Mouse (Mus musculus) kidney, adult 2 months (tissue): ENCODE measurements around the gene Anxa1. TPM values are rescaled to one million over a fixed set of nuclear protein-coding genes. Genes with fewer than 3 reads are reported as not detected.

Source experiments
- DNase-seq: peaks from one replicate; pipeline ENCODE4 v3.0.0; 2021
- H3K27ac ChIP-seq: fragments of 200-500 bp; 2 replicates; pipeline ENCODE4 v1.5.1; 2012; ENCODE audit warnings: low read depth, low read length, control low read depth, inconsistent platforms; ENCODE audit not compliant: insufficient read depth
- H3K27me3 ChIP-seq: fragments of 200-500 bp; replicated peaks from 2 replicates; pipeline ENCODE4 v1.6.1; 2012; ENCODE audit warnings: mild to moderate bottlenecking, moderate library complexity, low read length, inconsistent platforms; ENCODE audit not compliant: control insufficient read depth, insufficient read depth
- H3K36me3 ChIP-seq: fragments of 200-500 bp; 2 replicates; pipeline ENCODE4 v1.6.1; 2012; ENCODE audit warnings: mild to moderate bottlenecking, moderate library complexity, low read length, inconsistent platforms; ENCODE audit not compliant: control insufficient read depth, insufficient read depth
- H3K4me1 ChIP-seq: fragments of 200-500 bp; 2 replicates; pipeline ENCODE4 v1.6.1; 2011; ENCODE audit warnings: low read length; ENCODE audit not compliant: control insufficient read depth, insufficient read depth
- H3K4me3 ChIP-seq: fragments of 200-500 bp; 2 replicates; pipeline ENCODE4 v1.5.1; 2011; ENCODE audit warnings: mild to moderate bottlenecking, low read depth, low read length, control low read depth; ENCODE audit not compliant: insufficient read depth
- CTCF ChIP-seq: fragments of 200-500 bp; conservative IDR thresholded peaks from 2 replicates; pipeline ENCODE4 v1.5.1; 2011; ENCODE audit warnings: low read depth, mild to moderate bottlenecking, control low read depth, low read length, moderate library complexity, mixed read lengths; ENCODE audit not compliant: insufficient read depth, insufficient read length
- POLR2A ChIP-seq: fragments of 200-500 bp; IDR thresholded peaks from one replicate; pipeline ENCODE4 v1.6.1; 2011; ENCODE audit warnings: low read depth, low read length, control low read depth
- WGBS: fragments of 180-500 bp; shearing (Covaris S2); methylation state at CpG from one replicate; pipeline ENCODE4 v1.1.7; 2018; 5-methylcytosine and 5-hydroxymethylcytosine counted together
- polyA plus RNA-seq: library from polyadenylated mRNA; depleted of rRNA; stranded (reverse); fragments of >200 nt; gene quantifications from 2 replicates; pipeline ENCODE4 v1.2.3, GENCODE M21; 2012

The Anxa1 gene
- polyA plus RNA-seq, 1 experiment: 7.5 TPM

- H3K4me1 ChIP-seq: no peaks in the 10 kb centered on the region
- DNase-seq: no peak
- whole genome bisulfite sequencing: 51% methylated on average over 2 of the region's 2 CpGs
- H3K4me3 ChIP-seq: no peak overlapping the region
- H3K27me3 ChIP-seq: no peaks in the 10 kb centered on the region
- no peak for TF ChIP-seq CTCF
- no peak for TF ChIP-seq POLR2A
- H3K27ac ChIP-seq: no peak overlapping the region
- no peaks in the 10 kb centered on the region for H3K36me3 ChIP-seq
Measured at GRCm38 (mm10) chr19:20381207-20381752, 9.5 kb downstream of the Anxa1 start.

GRCm38 (mm10) chr19:20370175-20370574 lies 20.6 kb downstream of the Anxa1 start:
- H3K27me3 ChIP-seq: no peaks in the 10 kb centered on the region
- DNase-seq: no peak
- no peak overlapping the region for H3K4me3 ChIP-seq
- TF ChIP-seq POLR2A (no peak), CTCF (no peak)
- no peaks in the 10 kb centered on the region for H3K36me3 ChIP-seq
- H3K4me1 ChIP-seq: no peaks in the 10 kb centered on the region
- 94% methylated on average over 2 of the region's 2 CpGs for WGBS
- H3K27ac ChIP-seq: no peak overlapping the region

- Histone ChIP-seq H3K27ac (no peak overlapping the region), H3K27me3 (no peaks in the 10 kb centered on the region), H3K4me3 (no peak overlapping the region), H3K4me1 (no peaks in the 10 kb centered on the region), H3K36me3 (no peaks in the 10 kb centered on the region)
- TF ChIP-seq CTCF (no peak), POLR2A (no peak)
- 85% methylated on average over 5 of the region's 5 CpGs for WGBS
- DNase-seq: no peak
Measured at GRCm38 (mm10) chr19:20366571-20366970, 24.2 kb downstream of the Anxa1 start.

GRCm38 (mm10) chr19:20366010-20366409 lies 24.7 kb downstream of the Anxa1 start:
- no peak for DNase-seq
- H3K36me3 ChIP-seq: no peaks in the 10 kb centered on the region
- 63% methylated on average over 2 of the region's 2 CpGs for WGBS
- H3K4me3 ChIP-seq: no peak overlapping the region
- no peaks in the 10 kb centered on the region for H3K4me1 ChIP-seq
- no peaks in the 10 kb centered on the region for H3K27me3 ChIP-seq
- TF ChIP-seq POLR2A (no peak), CTCF (no peak)
- no peak overlapping the region for H3K27ac ChIP-seq

DNA sequence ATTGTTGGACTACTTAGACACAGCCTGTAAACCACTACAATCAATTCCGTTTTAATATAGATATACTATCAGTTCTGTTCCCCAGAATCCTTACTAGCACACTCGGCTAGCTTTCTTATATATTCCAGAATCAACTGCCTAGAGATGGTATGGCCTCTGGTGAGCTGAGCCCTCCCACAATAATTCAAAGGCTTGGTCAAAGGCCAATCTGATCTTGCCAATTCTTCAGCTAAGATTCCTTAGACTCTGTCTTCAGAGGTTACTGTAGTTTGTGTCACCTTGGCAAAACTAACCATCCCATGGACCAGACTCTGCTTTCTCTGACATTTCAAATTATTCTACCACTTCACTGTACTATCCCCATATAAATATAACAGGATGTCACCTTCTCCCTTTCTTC lies 25.4 kb downstream of the Anxa1 start:
- no peak overlapping the region for H3K4me3 ChIP-seq
- 85% methylated on average over 2 of the region's 2 CpGs for WGBS
- no peaks in the 10 kb centered on the region for H3K27me3 ChIP-seq
- no peak for DNase-seq
- TF ChIP-seq CTCF (no peak), POLR2A (no peak)
- H3K27ac ChIP-seq: no peak overlapping the region
- no peaks in the 10 kb centered on the region for H3K36me3 ChIP-seq
- H3K4me1 ChIP-seq: no peaks in the 10 kb centered on the region

- TF ChIP-seq POLR2A: no peak
- no peak for TF ChIP-seq CTCF
- H3K4me3 ChIP-seq: no peak overlapping the region
- H3K27ac ChIP-seq: no peak overlapping the region
- 79% methylated on average over 13 of the region's 13 CpGs for WGBS
- no peaks in the 10 kb centered on the region for H3K4me1 ChIP-seq
- H3K27me3 ChIP-seq: no peaks in the 10 kb centered on the region
- peak; percentile 7 for DNase-seq
- no peaks in the 10 kb centered on the region for H3K36me3 ChIP-seq
Measured at GRCm38 (mm10) chr19:20364931-20365330, 25.8 kb downstream of the Anxa1 start.

DNA sequence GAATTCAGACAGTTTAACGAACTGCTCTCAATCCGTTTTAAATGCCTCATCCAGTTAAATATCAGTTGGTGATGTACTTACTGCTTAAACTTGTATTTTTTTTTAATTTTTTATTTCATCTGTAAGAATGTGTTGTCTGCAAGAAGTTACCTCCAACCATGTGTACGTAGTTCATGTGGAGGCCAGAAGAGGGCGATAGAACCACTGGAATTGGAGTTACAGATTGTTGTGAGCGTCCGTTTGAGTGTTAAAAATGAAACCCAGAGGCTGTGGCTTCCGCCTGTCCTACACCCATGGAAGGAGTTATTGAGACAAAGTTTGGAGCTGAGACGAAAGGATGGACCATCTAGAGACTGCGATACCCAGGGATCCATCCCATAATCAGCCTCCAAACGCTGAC lies 27.5 kb downstream of the Anxa1 start:
- Histone ChIP-seq H3K4me3 (no peak overlapping the region), H3K4me1 (no peaks in the 10 kb centered on the region), H3K27me3 (no peaks in the 10 kb centered on the region), H3K27ac (no peak overlapping the region), H3K36me3 (no peaks in the 10 kb centered on the region)
- TF ChIP-seq CTCF (0 out of 2 replicates have a peak, but pooled peaks have one; percentile 12), POLR2A (no peak)
- 72% methylated on average over 10 of the region's 10 CpGs for WGBS
- DNase-seq: no peak
